Mouse (Mus musculus) hindbrain, postnatal 0 days (tissue): Measurements from ENCODE around the gene Shroom3. TPM values are rescaled to one million over a fixed set of nuclear protein-coding genes. Genes with fewer than 3 reads are reported as not detected.

Experiments used
- ATAC-seq: fragments of 200-750 bp; cut with Nextera tagmentation; 2 replicates; pipeline ENCODE4 v1.8.0; 2017; ENCODE audit warnings: mild to moderate bottlenecking, moderate TSS enrichment, moderate library complexity
- DNase-seq: peaks from one replicate; pipeline ENCODE4 v3.0.0-alpha.2; 2015; ENCODE audit warnings: low spot score
- H3K27ac ChIP-seq: fragments of 300-500 bp; sonication (generic); 2 replicates; pipeline ENCODE4 v1.5.1; 2014; ENCODE audit warnings: mild to moderate bottlenecking
- H3K27me3 ChIP-seq: fragments of 300-500 bp; sonication (generic); 2 replicates; pipeline ENCODE4 v1.6.1; 2014; ENCODE audit warnings: low read length, mixed read lengths; ENCODE audit not compliant: insufficient read depth
- H3K36me3 ChIP-seq: fragments of 300-500 bp; sonication (generic); 2 replicates; pipeline ENCODE4 v1.6.1; 2014; ENCODE audit warnings: low read length, mixed read lengths; ENCODE audit not compliant: insufficient read depth
- H3K4me1 ChIP-seq: fragments of 300-500 bp; sonication (generic); 2 replicates; pipeline ENCODE4 v1.6.1; 2014; ENCODE audit warnings: antibody characterized with exemption, low read length, mixed read lengths; ENCODE audit not compliant: insufficient read depth
- H3K4me2 ChIP-seq: fragments of 300-500 bp; sonication (generic); 2 replicates; pipeline ENCODE4 v1.6.1; 2014; ENCODE audit warnings: low read depth, mild to moderate bottlenecking, low read length, moderate library complexity, mixed read lengths
- H3K4me3 ChIP-seq: fragments of 300-500 bp; sonication (generic); 2 replicates; pipeline ENCODE4 v1.5.1; 2014; ENCODE audit warnings: low read length
- H3K9ac ChIP-seq: fragments of 300-500 bp; sonication (generic); replicated peaks from 2 replicates; pipeline ENCODE4 v1.6.1; 2014; ENCODE audit warnings: mild to moderate bottlenecking, low read length, moderate library complexity, mixed read lengths
- H3K9me3 ChIP-seq: fragments of 300-500 bp; sonication (generic); 2 replicates; pipeline ENCODE4 v1.6.1; 2016; ENCODE audit warnings: low read length, mixed read lengths
- CTCF ChIP-seq: IDR thresholded peaks from 2 replicates; pipeline ENCODE4 v1.5.1; 2016; ENCODE audit warnings: antibody characterized with exemption, control low read depth, low read depth
- WGBS: fragments of 180-500 bp; shearing (Covaris S2); extraction: QIAGEN DNeasy Blood & Tissue Kit; methylation state at CpG from one replicate; pipeline ENCODE4 v1.1.7; 2014; 5-methylcytosine and 5-hydroxymethylcytosine counted together
- polyA plus RNA-seq: library from polyadenylated mRNA; unstranded; fragments of >200 nt; fragmentation: Nextera tagmentation; extraction: Ambion mirVana; gene quantifications from 2 replicates; pipeline ENCODE4 v1.2.1, GENCODE M21; 2015
- total RNA-seq: library from RNA; depleted of rRNA; stranded (reverse); fragments of >200 nt; gene quantifications from 2 replicates; pipeline ENCODE4 v1.2.3, GENCODE M21; 2014

Shroom3 gene
- total and polyA plus RNA-seq, 2 experiments from 2014 or later = 1.1 to 9.7 TPM

DNA sequence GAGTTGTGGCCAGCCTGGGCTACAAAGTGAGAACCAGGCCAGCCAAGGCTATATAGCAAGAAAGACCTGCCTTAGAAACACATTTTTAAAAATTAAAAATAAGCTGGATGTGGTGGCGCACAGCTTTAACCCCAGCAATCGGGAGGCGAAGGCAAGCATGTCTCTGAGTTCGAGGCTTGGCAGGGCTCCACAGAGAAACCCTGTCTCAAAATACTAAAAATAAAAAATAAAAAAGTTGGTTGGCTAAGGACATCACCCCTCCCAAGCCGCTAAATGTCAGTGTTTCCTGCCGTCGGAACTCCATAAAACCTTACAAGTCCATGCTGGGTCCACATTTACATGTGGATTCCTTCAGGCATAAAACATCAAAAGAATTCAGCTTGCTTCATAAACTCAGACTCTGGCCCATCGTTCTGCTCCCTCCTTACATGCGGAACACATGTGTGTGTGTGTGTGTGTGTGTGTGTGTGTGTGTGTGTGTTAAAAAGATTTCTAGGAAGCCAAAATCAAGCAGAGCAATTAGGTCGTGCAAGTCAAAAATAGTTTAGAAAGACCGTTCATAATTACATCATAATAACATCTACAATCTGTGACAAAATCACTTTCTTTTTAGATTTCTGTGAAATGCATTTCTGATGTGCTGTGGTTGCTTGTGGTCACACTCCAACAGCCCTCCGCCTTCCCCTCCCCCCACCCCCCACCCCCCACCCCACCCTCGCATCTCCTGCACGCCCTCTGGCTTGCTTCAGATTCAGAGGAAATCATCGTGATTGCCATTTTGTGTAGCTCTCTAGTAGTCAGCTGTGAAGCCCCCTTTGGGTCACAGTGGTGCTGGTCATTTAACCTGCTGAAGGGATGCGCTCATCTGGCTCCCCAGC is 304.9 kb downstream of the Shroom3 start:
- peak; percentile 73 for ATAC-seq

DNA sequence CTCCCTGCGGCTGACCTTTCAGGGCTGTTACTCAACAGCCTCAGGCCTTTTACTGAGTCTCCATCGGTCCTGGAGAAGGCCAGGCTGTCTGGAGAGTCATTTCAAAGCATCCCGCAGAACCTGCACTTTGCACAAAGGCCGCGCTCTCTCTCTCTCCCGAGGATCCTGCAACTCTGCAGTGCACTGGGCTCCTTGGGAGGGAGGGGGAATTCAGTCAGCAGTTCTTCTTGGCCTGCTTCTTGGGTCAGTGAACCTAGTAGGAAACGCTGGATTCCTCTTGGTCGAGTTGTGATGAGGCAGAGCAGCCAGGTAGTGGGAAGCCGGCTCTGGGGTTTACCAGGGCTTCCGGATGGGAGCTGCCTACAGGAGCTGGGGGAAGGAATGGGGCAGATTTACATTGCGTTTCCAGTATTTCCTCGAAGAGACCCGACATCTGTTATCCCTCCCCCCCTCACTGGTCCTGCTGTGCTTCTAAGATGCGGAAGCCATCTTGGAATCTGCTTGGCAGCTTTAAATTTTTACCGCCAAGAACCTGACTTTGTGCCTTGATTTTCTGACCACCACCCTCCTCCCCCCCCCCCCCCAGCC is 305.6 kb downstream of the Shroom3 start:
- H3K4me3 ChIP-seq = no peak overlapping the region
- peak overlapping the region; percentile 51; the same call in 1 of the 2 replicates for H3K27ac ChIP-seq
- DNase-seq (peak; percentile 59), ATAC-seq (peak; percentile 70)
- H3K4me2 ChIP-seq = 0 out of 2 replicates have a peak overlapping the region, but pooled peaks have one; percentile 16
- no peaks in the 10 kb centered on the region for H3K4me1 ChIP-seq
- WGBS = 26% methylated on average over 15 of the region's 15 CpGs
- H3K36me3 ChIP-seq = no peaks in the 10 kb centered on the region
- no peaks in the 10 kb centered on the region for H3K9me3 ChIP-seq
- H3K27me3 ChIP-seq = no peaks in the 10 kb centered on the region
- H3K9ac ChIP-seq = no peak overlapping the region
- no peak for TF ChIP-seq CTCF

More for the DNA sequence above, 304.9 kb downstream of the Shroom3 start:
- Histone ChIP-seq H3K9ac (no peak overlapping the region), H3K27me3 (no peaks in the 10 kb centered on the region), H3K36me3 (no peaks in the 10 kb centered on the region), H3K27ac (peak overlapping the region; percentile 51; the same call in 1 of the 2 replicates), H3K9me3 (no peaks in the 10 kb centered on the region), H3K4me1 (no peaks in the 10 kb centered on the region), H3K4me3 (no peak overlapping the region), H3K4me2 (0 out of 2 replicates have a peak overlapping the region, but pooled peaks have one; percentile 16)
- 48% methylated on average over 16 of the region's 16 CpGs for WGBS
- DNase-seq = no peak
- TF ChIP-seq CTCF = no peak

DNA sequence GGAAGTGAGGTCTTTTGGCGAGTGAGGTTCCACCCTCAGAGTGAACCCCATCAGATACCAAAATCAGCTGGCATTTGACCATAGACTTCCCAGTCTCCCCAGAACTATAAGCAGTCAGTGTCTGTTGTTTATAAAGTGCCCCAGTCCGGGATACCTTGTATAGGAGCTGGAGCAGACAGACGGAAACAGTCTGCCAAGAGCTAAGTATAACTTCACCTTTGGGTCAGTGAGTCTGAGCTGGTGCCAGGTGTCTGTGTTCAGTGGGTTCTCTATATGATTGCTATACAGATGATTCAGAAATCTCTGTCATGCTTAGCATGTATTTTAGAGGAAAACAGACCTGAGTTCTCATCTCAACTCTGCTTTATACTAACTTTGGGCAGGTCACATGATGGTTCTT is 308.9 kb downstream of the Shroom3 start:
- no peaks in the 10 kb centered on the region for H3K4me1 ChIP-seq
- 82% methylated on average over 3 of the region's 3 CpGs for WGBS
- ATAC-seq (no peak), DNase-seq (no peak)
- no peaks in the 10 kb centered on the region for H3K27me3 ChIP-seq
- H3K27ac ChIP-seq = no peak overlapping the region
- no peaks in the 10 kb centered on the region for H3K36me3 ChIP-seq
- H3K9ac ChIP-seq = no peak overlapping the region
- no peak for TF ChIP-seq CTCF
- no peak overlapping the region for H3K4me2 ChIP-seq
- H3K9me3 ChIP-seq = no peaks in the 10 kb centered on the region
- H3K4me3 ChIP-seq = no peak overlapping the region

DNA sequence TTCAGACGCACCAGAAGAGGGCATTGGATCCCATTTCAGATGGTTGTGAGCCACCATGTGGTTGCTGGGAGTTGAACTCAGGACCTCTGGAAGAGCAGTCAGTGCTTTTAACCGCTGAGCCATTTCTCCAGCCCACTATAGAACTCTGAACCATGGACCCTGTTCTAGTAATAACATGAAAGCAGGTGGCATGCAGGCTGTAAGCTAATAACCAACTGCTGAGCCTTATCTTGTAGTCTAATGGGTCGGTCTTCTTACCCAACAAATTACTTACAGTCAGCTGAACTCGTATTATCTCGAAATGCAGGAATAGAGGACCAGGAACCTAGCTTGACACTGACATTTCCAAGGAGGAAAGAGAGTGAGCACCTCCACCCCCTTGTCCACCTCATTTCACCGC is 311.1 kb downstream of the Shroom3 start:
- no peak for TF ChIP-seq CTCF
- no peaks in the 10 kb centered on the region for H3K27me3 ChIP-seq
- ATAC-seq = no peak
- WGBS = 90% methylated on average over 6 of the region's 6 CpGs
- no peak overlapping the region for H3K9ac ChIP-seq
- no peak overlapping the region for H3K4me2 ChIP-seq
- no peaks in the 10 kb centered on the region for H3K4me1 ChIP-seq
- H3K4me3 ChIP-seq = no peak overlapping the region
- H3K9me3 ChIP-seq = no peaks in the 10 kb centered on the region
- H3K27ac ChIP-seq = no peak overlapping the region
- DNase-seq = no peak
- no peaks in the 10 kb centered on the region for H3K36me3 ChIP-seq

DNA sequence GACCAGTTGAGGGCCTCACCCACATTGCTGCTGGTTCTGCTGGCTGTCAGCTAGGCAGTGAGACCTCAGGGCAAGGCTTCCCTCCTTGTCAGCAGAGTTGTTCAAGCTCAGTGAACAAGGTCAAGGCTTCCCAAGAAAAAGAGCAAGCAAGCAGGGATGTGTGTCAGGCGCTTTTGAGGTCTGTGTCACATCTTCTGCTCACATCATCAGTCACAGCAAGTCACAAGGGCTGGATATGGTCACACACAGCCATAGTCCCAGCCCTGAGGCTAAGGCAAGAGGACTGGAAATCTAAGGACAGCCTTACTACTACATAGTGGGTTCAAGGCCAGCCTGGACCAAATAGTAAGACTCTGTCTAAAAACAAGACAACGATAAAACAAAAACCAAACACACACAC is 311.6 kb downstream of the Shroom3 start:
- Histone ChIP-seq H3K4me2 (no peak overlapping the region), H3K9me3 (no peaks in the 10 kb centered on the region), H3K9ac (no peak overlapping the region), H3K4me3 (no peak overlapping the region), H3K27ac (no peak overlapping the region), H3K4me1 (no peaks in the 10 kb centered on the region), H3K36me3 (no peaks in the 10 kb centered on the region), H3K27me3 (no peaks in the 10 kb centered on the region)
- WGBS = 90% methylated on average over 2 of the region's 2 CpGs
- DNase-seq (no peak), ATAC-seq (no peak)
- no peak for TF ChIP-seq CTCF

DNA sequence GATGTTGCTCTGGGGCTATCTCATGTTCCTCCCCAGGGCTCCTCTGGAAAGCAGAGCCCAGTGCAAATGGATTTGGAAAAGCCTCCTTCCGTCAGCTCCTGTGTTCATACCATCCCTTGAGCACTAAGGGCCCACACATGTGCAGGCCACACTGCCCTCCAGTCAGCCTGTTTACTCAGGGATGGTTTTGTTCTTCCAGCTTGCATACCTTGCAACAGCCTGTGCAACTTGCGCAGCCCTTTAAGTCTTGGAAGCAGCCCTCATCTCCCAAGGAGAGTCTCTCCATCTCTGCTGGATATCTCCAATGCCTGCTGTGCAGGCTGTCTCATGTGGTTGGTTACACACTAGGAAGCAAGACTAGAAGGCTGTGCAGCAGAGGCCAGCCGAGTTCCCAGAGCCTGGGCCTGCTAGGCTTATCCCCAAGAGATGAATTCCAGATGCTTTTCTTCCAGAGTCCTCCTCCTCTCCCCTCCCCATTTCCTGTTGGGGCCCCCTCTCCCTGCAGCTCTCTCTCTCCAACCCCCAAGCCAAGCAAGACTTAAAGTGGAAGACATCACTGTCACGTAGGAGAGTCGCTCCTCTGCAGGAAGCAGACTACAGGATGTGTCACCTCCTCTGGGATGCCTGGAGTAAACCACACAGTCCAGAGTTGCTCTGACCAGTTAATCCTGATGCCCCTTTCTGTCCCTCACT is 314.3 kb downstream of the Shroom3 start:
- no peaks in the 10 kb centered on the region for H3K27me3 ChIP-seq
- H3K4me1 ChIP-seq = no peaks in the 10 kb centered on the region
- no peak overlapping the region for H3K4me3 ChIP-seq
- TF ChIP-seq CTCF = no peak
- no peaks in the 10 kb centered on the region for H3K9me3 ChIP-seq
- no peak overlapping the region for H3K4me2 ChIP-seq
- H3K36me3 ChIP-seq = no peaks in the 10 kb centered on the region
- WGBS = 58% methylated on average over 5 of the region's 5 CpGs
- 0 out of 2 replicates have a peak, but pooled peaks have one; percentile 27 for ATAC-seq
- no peak overlapping the region for H3K27ac ChIP-seq
- no peak overlapping the region for H3K9ac ChIP-seq
- no peak for DNase-seq
